Mouse (Mus musculus): ENCODE results near the gene Ggt1.

DNA sequence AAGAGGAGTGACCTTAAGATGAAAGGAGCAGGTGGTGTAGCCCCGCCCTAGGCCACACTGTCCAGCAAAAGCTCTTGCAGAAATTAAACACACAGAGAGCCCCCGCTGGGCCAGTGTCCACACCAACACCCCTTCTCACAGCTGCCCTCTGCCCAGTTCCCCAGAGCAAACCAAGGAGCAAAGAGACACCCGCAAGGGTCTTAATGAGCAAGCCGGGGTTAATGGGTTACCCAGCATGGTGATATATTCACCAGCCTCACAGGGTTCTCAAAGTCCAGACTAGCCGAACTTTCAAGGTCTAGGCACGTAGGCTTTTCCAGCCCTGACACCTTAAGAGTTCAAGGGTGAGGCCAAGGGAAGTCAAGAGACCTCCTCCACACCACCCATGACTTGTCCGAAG lies 4.5 kb downstream of the Ggt1 start:
- TF ChIP-seq TCF12 (IDR thresholded peaks at IDR 0.05; ENCODE audit: insufficient read depth, poor library complexity, severe bottlenecking), result no peak
- TF ChIP-seq CEBPB (IDR thresholded peaks at IDR 0.05; ENCODE audit: insufficient read depth, poor library complexity, severe bottlenecking), result no peak
- no peak for TF ChIP-seq POLR2A (IDR thresholded peaks at IDR 0.05; ENCODE audit: insufficient read length, low read depth)
